ENCODE assay signal across 8 mouse cellular contexts in the genomic region with DNA sequence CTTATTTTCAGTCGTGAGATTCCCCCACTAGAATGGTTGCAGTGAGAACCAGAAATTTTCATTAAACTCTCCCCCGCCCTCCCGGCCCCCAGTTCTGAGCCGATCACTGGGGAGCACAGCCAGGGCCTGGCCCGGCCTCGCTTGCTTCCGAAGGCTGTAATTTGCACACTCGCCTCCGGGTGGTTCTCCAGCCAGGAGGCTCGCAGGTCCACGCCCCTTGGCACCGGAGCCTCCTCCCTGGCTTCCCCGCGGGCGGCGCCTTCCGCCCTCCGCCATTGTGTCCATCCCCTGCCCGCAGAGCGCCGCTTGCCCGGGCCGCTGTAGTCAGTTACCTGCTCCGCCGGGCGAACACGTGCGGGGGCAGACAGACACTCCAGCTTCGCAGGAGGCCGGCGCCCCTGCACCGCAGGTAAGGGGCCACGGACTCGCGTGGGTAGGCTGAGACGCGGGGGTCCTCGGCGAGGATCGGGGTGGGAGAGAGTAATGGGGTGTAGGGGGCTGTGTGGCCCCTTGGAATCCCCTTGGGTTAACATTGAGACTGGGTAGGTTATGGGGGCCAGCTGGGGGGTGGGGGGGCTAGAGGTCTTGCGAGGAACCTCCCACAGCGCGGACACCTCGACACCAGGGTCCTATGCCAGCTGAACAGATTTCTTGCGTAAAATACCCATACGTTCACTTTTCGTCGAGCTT. TPM values are rescaled to one million over a fixed set of nuclear protein-coding genes. Genes with fewer than 3 reads are reported as not detected.
DNase-seq lines count a peak whose midpoint lies in the region; ATAC-seq and TF ChIP-seq lines count a peak whose summit lies in the region.
"Not testable (repeated sequence)": the region's sequence is repeated elsewhere in the genome, so short reads cannot be mapped to it uniquely, and the experiment has no call there.

Gene Raet1e (plus strand): TSS at position 260 of the 690 bp plus-strand sequence.
Gene H60b (plus strand): TSS at position 277 of the 690 bp plus-strand sequence.

- not testable (repeated sequence) for TF ChIP-seq POLR2A in limb, embryonic 14.5 days (IDR thresholded peaks at IDR 0.05; ENCODE audit: borderline replicate concordance, extremely low read depth, insufficient read depth, insufficient read length)

- peaks cover 12% of the 10 kb centered on the region for H3K4me1 ChIP-seq in embryonic facial prominence, embryonic 13.5 days
- not testable (repeated sequence) for H3K4me1 ChIP-seq in heart, embryonic 12.5 days (replicated peaks); intestine, embryonic 16.5 days (ENCODE audit: control insufficient read depth, insufficient read depth, low read length); limb, embryonic 14.5 days (ENCODE audit: control insufficient read depth, insufficient read depth, low read length)

- H3K4me3 ChIP-seq in embryonic facial prominence, embryonic 13.5 days, result peak within 1 kb of the TSS; percentile 37
- H3K4me3 ChIP-seq in heart, embryonic 12.5 days, result peak within 1 kb of the TSS; percentile 58
- H3K4me3 ChIP-seq in intestine, embryonic 16.5 days (ENCODE audit: low read length), result peak within 1 kb of the TSS; percentile 47
- peak within 1 kb of the TSS; percentile 28 for H3K4me3 ChIP-seq in limb, embryonic 14.5 days (replicated peaks; ENCODE audit: low read length)

- DNase-seq in adrenal gland, adult 18-20 months (ENCODE audit: low spot score in 2 of 2), result peak; percentile 44 to 61
- DNase-seq in limb, embryonic 14.5 days (ENCODE audit: low spot score), result not testable (repeated sequence)
- peak; percentile 65 for DNase-seq in ovary, adult 18-20 months (ENCODE audit: low spot score)
- peak; percentile 60 to 63 for DNase-seq in urinary bladder, postnatal 4 days (ENCODE audit: low spot score in 2 of 2)

- H3K9me3 ChIP-seq in embryonic facial prominence, embryonic 13.5 days; heart, embryonic 12.5 days (replicated peaks); intestine, embryonic 16.5 days (ENCODE audit: control insufficient read depth, low read length); limb, embryonic 14.5 days (ENCODE audit: control insufficient read depth, low read length): not testable (repeated sequence)

- H3K27me3 ChIP-seq in embryonic facial prominence, embryonic 13.5 days, result peaks cover 90% of the 10 kb centered on the region
- H3K27me3 ChIP-seq in heart, embryonic 12.5 days (replicated peaks), result peaks cover 55% of the 10 kb centered on the region
- peaks cover 29% of the 10 kb centered on the region for H3K27me3 ChIP-seq in intestine, embryonic 16.5 days (replicated peaks; ENCODE audit: control insufficient read depth, insufficient read depth, low read length)
- peaks cover 58% of the 10 kb centered on the region for H3K27me3 ChIP-seq in limb, embryonic 14.5 days (ENCODE audit: control insufficient read depth, insufficient read depth, low read length)

- H3K36me3 ChIP-seq in embryonic facial prominence, embryonic 13.5 days; heart, embryonic 12.5 days; intestine, embryonic 16.5 days (ENCODE audit: control insufficient read depth, insufficient read depth, low read length); limb, embryonic 14.5 days (ENCODE audit: control insufficient read depth, insufficient read depth, low read length): not testable (repeated sequence)

- not testable (repeated sequence) for H3K27ac ChIP-seq in embryonic facial prominence, embryonic 13.5 days; heart, embryonic 12.5 days (ENCODE audit: poor library complexity, severe bottlenecking); intestine, embryonic 16.5 days (ENCODE audit: low read length); limb, embryonic 14.5 days (replicated peaks; ENCODE audit: low read depth, low read length)

- ATAC-seq in embryonic facial prominence, embryonic 13.5 days (ENCODE audit: insufficient number of reproducible peaks, insufficient read depth, low FRiP score, low TSS enrichment, low read depth), result not testable (repeated sequence)
- ATAC-seq in heart, embryonic 12.5 days (ENCODE audit: insufficient number of reproducible peaks, low FRiP score), result peak; percentile 75
- peak; percentile 88 for ATAC-seq in intestine, embryonic 16.5 days
- ATAC-seq in limb, embryonic 14.5 days (ENCODE audit: low FRiP score, low read depth), result peak; percentile 47; the same call in 1 of the 2 replicates
- peak; percentile 92 for ATAC-seq in megakaryocyte, adult 5-6 weeks (ENCODE audit: poor library complexity, severe bottlenecking)

- WGBS in embryonic facial prominence, embryonic 13.5 days, result under 1% methylated on average over 48 of the region's 48 CpGs
- under 1% methylated on average over 47 of the region's 48 CpGs for WGBS in heart, embryonic 12.5 days
- under 1% methylated on average over 46 of the region's 48 CpGs for WGBS in intestine, embryonic 16.5 days
- WGBS in limb, embryonic 14.5 days, result under 1% methylated on average over 37 of the region's 48 CpGs

- H3K9ac ChIP-seq in embryonic facial prominence, embryonic 13.5 days, result peak within 1 kb of the TSS; percentile 27; the same call in 1 of the 2 replicates
- H3K9ac ChIP-seq in heart, embryonic 12.5 days, result peak within 1 kb of the TSS; percentile 41; the same call in 1 of the 2 replicates
- H3K9ac ChIP-seq in intestine, embryonic 16.5 days (ENCODE audit: low read depth, low read length), result peak within 1 kb of the TSS; percentile 33; the same call in 1 of the 2 replicates
- not testable (repeated sequence) for H3K9ac ChIP-seq in limb, embryonic 14.5 days (ENCODE audit: low read depth, low read length, severe bottlenecking)

- H3K4me2 ChIP-seq in embryonic facial prominence, embryonic 13.5 days, result peak within 1 kb of the TSS; percentile 57
- peak within 1 kb of the TSS; percentile 87 for H3K4me2 ChIP-seq in heart, embryonic 12.5 days
- H3K4me2 ChIP-seq in intestine, embryonic 16.5 days (ENCODE audit: low read depth, low read length), result peak within 1 kb of the TSS; percentile 56
- peak within 1 kb of the TSS; percentile 50 for H3K4me2 ChIP-seq in limb, embryonic 14.5 days (replicated peaks; ENCODE audit: low read depth, low read length, severe bottlenecking)

RNA-seq across cellular contexts. Expression of gene Raet1e, which starts in this region (rescaled TPM):
- total RNA-seq in adrenal gland, adult 18-20 months (2021), result 1 to 10 TPM in 1 of 2 experiments, not detected in 1; 1.7 TPM
- 5.8 and 6.6 TPM in 2 replicates for polyA plus RNA-seq in embryonic facial prominence, embryonic 13.5 days (2015; fragmentation: Nextera tagmentation; extraction: Ambion mirVana)
- 4.3 and 5.8 TPM in 2 replicates for polyA plus RNA-seq in heart, embryonic 12.5 days (2016; fragmentation: Nextera tagmentation; extraction: Ambion mirVana)
- 3.9 and 4.1 TPM in 2 replicates for polyA plus RNA-seq in intestine, embryonic 16.5 days (2015; fragmentation: Nextera tagmentation; extraction: Ambion mirVana)
- polyA plus RNA-seq in limb, embryonic 14.5 days (2012; rRNA removed), result 5.5 and 6.2 TPM in 2 replicates
- 7.3 and 8.5 TPM in 2 replicates for polyA plus RNA-seq in limb, embryonic 14.5 days (2014; fragmentation: Nextera tagmentation; extraction: Ambion mirVana)
- 3.7 and 3.9 TPM in 2 replicates for total RNA-seq in megakaryocyte, adult 5-6 weeks (2015)
- total RNA-seq in megakaryocyte, adult 5-6 weeks (2017), result 1.3 and 7.2 TPM in 2 replicates

RNA-seq across cellular contexts. Expression of gene H60b, which starts in this region (rescaled TPM):
- under 1 TPM in 1 of 2 experiments, not detected in 1; 0.36 TPM for total RNA-seq in adrenal gland, adult 18-20 months (2021)
- 0.37 and 1.3 TPM in 2 replicates for polyA plus RNA-seq in embryonic facial prominence, embryonic 13.5 days (2015; fragmentation: Nextera tagmentation; extraction: Ambion mirVana)
- polyA plus RNA-seq in heart, embryonic 12.5 days (2016; fragmentation: Nextera tagmentation; extraction: Ambion mirVana), result 0.35 and 0.55 TPM in 2 replicates
- 0.29 and 0.31 TPM in 2 replicates for polyA plus RNA-seq in intestine, embryonic 16.5 days (2015; fragmentation: Nextera tagmentation; extraction: Ambion mirVana)
- polyA plus RNA-seq in limb, embryonic 14.5 days (2012; rRNA removed), result 0.85 and 1.3 TPM in 2 replicates
- 0.68 and 1.2 TPM in 2 replicates for polyA plus RNA-seq in limb, embryonic 14.5 days (2014; fragmentation: Nextera tagmentation; extraction: Ambion mirVana)
- total RNA-seq in megakaryocyte, adult 5-6 weeks (2015), result not detected in 2 replicates
- not detected in 2 replicates for total RNA-seq in megakaryocyte, adult 5-6 weeks (2017)
